Mouse (Mus musculus) right cerebral cortex, postnatal 4 days (tissue): ENCODE measurements around the gene Txnip.
"Not testable (repeated sequence)": the region's sequence is repeated elsewhere in the genome, so short reads cannot be mapped to it uniquely, and the experiment has no call there.

ENCODE experiments used
- DNase-seq: peaks from one replicate; pipeline ENCODE4 v3.0.0-alpha.2; 2022

Gene Txnip

DNA sequence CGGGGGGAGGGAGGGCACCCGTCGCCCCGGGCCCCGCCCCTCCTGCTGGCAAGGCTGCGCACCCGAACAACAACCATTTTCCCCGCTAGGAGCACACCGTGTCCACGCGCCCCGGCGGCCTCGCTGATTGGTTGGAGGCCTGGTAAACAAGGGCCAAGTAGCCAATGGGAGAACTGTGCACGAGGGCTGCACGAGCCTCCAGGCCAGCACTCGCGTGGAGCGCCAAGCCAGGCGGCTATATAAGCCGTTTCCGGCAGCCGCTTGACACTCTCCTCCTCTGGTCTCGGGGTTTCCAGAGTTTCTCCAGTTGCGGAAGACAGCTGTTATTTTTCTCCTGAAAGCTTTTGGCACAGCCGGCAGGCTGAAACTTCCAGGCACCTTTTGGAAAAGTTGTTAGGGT lies at the start of gene Txnip:
Gene Txnip, plus strand, starts transcription at position 264 of the 400 bp plus-strand sequence.
- peak; percentile 99 for DNase-seq

DNA sequence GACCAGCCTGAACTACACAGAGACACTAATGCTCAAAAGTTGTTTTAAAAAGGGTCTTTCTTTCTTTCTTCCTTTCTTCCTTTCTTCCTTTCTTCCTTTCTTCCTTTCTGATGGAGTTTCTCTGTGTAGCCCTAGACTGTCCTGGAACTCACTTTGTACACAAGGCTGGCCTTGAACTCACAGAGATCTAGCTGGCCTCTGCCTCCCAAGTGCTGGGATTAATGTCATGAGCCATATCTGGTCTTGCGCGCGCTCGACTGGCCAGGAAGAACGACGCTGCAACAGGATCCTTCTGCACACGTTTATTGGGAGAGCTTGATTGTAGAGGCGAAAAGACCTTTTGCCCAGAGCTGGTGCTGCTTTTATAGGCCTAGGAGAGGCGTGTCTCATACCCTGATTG lies 49.8 kb upstream of the Txnip start:
- DNase-seq = not testable (repeated sequence)

DNA sequence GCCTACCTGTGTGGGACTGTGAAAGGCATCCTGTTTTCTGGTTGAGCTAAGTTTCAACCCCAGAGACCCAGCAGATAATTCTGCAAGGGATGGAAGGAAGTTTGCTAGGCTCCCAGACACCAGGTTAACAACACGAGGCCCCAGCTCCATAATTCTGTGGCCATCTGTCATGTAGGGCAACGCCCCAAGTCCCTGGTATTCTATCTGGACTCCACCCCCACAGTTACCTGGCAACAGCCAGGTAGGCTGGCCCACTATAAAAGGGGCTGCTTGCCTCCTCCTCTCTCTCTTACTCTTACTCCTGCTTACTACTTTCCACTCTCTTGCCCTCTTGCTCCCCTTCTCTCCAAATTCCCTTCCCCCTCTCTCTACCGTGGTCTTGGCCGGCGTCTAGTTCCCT lies 37.6 kb upstream of the Txnip start:
- no peak for DNase-seq

DNA sequence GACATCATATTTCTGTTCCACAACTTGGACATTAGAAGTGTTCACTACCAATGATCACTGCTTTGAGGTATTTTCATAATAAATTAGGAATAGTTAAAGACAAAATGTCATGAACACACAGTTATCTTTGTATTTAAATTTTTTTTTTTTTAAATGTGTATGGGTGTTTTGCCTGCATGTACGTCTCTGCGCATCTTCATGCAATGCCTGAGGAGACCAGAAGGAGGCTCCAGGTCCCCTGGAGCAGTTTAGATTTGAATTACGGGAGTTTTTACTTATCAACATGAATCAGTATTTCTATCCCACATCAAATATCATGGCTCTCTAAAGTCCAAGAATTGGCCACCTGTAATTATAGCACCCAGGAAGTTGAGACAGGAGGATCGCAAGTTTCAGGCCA lies 35.6 kb upstream of the Txnip start:
- no peak for DNase-seq

DNA sequence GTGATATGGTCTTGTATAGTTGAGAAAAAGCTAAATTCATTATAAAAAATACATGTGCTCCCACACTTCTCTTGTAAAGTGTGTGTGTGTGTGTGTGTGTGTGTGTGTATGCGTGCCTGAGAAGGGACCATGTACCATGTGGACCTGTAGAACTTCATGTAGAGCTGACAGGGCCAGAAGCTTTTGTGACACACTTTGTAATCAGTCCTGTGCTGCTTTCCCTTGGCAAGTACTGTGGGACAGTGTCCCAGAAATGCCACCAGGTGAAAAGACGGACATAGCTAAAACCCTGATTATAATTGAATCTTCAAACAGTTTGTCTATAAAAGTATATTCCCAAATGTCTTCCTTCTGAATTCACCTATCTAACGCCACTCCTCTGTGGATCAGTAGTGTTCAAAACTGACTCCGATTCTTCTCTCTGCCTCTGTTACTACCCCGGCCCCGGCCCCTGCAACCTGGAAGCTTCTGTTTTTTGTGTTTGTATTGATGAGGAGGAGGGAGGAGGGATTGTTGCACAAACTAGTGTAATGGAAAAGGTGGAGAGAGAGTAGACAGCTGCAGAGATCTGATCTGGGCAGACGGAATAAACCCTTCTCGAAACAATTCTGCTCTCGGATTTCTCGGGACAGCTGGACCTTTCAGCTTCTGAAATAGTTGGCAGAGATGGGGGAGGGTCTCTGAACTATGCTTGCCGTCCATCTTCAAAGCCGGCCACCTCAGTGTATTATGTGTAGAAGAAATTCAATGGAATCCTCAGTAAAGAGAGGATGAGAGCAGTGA lies 33.5 kb upstream of the Txnip start:
- no peak for DNase-seq

DNA sequence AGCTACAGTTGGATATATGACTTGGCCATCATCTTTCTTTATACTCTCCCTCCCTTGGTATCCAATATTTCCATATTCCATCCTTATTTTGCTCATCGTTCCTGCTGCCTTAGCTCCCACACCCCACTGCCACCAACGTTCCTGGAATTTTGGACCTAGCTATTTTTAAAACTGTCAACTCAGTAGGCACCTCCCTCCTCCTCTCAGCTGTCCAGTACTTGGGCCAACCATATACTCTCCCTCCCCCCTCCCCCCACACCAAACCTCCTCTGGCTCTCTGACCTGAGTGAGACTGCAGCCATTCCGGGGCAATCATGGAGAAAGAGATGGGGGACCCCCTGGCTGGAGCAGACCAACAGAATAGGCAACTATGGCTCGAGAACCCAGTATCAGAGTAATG lies 32.8 kb upstream of the Txnip start, which contains the start of gene Hfe2:
Gene Hfe2, plus strand, starts transcription at position 259 of the 400 bp plus-strand sequence.
- no peak for DNase-seq

DNA sequence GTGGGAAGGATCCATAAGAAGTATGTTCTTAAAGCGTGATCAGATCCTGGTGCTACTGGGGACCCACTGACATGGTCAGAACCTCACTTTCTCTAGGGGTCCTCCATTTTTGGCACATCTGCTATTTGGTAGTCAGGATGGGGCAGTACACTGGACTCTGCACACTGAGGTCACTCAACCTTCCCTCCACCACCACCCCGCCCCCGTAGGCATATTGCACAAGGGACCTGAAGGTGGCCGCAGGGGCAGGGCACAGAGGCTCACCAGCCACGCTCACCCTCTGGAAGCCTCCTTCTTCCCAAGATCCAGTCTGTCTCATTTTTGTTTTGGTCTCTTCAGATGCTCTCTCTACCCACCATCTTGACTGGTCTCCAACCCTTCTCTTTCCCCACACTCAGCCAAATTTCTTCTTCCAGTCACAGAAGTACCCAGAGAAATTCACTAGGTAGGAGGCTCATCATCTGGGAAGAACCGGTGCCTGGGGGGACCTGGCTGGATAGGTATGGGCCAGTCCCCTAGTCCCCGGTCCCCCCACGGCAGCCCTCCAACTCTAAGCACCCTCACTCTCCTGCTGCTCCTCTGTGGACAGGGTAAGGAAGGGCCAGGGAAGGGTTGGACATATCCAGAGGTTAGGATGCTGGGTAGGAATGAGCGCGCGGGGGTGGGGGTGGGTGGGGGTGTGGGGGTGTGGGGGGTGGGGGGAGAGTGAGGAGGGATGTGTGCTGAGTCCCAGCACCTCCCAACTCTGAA lies 31.6 kb upstream of the Txnip start:
- no peak for DNase-seq

DNA sequence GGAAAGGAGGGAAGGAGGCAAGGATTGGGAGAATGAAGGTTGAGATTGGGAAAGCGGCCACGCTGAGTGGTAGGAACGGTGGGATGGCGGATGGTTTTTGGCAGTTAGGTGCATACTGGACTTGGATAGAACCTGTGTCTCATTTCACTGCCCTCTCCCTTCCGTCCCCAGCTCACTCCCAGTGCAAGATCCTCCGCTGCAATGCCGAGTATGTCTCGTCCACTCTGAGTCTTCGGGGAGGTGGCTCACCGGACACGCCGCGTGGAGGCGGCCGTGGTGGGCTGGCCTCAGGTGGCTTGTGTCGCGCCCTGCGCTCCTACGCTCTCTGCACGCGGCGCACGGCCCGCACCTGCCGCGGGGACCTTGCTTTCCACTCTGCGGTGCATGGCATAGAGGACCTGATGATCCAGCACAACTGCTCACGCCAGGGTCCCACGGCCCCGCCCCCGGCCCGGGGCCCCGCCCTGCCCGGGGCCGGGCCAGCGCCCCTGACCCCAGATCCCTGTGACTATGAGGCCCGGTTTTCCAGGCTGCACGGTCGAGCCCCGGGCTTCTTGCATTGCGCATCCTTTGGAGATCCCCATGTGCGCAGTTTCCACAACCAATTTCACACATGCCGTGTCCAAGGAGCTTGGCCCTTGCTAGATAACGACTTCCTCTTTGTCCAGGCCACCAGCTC lies 30.8 kb upstream of the Txnip start:
- no peak for DNase-seq

DNA sequence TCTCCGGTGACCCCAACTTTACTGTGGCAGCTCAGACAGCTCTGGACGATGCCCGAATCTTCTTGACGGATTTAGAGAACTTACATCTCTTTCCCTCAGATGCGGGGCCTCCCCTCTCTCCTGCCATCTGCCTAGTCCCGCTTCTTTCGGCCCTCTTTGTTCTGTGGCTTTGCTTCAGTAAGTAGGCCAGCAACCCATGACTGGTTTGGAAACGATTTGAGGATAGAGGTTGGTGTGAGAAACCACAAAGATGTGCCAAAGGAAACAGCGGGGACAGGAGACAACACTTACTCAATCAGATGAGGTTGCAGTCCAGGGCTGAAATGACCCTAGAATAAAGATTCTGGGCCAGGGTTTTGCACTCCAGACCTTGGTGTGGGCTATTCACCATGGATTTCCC lies 29.3 kb upstream of the Txnip start:
- DNase-seq = no peak

DNA sequence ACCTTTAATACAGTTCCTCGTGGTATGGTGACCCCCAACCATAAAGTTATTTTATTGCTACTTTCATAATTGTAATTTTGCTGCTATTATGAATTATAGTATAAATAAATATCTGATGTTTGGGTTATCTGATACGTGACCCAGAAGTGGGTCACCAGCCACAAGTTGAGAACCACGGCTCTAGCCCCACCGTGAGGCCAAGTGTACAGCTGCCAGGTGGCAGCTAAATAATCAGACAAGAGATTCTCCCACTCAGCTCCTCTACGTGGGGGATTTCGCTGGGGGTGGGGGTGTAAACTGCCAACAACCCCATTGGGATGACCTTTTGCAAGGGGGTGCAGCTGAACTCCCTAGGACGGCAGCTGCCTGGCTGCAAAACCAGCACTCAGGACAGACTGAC lies 25.7 kb upstream of the Txnip start:
- DNase-seq = no peak

DNA sequence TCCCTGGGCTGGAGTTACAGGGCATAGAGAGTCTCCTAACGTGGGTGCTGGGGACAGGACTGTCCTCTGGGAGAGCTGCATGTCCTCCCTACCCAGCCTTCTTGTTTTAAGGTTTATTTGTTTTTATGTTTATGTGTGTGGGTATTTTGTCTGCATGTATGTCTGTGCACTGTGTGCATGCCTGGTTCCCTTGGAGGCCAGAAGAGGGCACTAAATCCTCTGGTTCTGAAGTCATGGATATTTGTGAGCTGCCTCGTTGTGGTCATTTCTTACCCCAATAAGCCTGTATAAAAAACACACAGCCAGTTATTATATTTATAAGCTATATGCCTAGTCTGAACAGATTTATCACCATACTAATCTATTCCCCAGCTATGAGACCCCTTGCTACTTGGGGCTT lies 23.5 kb upstream of the Txnip start:
- DNase-seq = no peak

DNA sequence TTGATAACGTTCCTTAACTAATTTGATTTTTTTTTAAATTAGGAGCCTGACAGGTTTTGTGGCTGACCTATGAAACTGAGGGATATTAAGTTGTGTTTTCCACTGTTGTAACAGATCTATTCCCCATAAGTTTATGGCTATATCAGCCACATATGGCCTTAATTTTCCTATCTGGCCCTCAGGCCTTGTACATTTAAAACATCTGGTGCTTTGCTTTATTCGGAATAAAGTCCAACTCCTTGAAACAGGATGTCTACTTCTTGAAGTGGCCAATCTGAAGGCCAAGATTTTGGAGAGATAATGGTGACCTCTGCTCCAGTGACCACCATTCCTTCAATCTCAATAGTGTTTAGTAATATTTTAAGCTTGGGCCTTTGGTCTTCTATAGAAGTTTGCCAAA lies 18.4 kb upstream of the Txnip start:
- no peak for DNase-seq

DNA sequence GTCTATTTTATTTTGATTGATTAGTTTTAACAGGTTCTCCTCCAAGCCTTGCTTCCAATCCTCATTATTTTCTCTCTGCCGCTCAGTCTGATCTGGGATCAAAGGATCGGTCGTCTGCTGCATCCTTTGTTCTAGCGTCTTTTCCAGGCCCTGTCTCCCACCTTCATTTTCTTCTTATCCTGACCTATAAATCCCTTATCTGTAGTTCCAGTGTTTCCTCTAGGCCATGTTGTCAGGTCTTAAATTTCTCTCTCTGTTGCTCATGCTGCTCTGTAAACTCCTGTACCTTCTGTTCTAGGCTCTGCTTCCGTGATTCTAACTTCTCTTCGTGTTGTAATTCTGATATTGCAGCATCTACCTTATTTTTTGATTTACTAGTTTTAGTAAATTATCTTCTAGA lies 17.0 kb upstream of the Txnip start:
- no peak for DNase-seq

DNA sequence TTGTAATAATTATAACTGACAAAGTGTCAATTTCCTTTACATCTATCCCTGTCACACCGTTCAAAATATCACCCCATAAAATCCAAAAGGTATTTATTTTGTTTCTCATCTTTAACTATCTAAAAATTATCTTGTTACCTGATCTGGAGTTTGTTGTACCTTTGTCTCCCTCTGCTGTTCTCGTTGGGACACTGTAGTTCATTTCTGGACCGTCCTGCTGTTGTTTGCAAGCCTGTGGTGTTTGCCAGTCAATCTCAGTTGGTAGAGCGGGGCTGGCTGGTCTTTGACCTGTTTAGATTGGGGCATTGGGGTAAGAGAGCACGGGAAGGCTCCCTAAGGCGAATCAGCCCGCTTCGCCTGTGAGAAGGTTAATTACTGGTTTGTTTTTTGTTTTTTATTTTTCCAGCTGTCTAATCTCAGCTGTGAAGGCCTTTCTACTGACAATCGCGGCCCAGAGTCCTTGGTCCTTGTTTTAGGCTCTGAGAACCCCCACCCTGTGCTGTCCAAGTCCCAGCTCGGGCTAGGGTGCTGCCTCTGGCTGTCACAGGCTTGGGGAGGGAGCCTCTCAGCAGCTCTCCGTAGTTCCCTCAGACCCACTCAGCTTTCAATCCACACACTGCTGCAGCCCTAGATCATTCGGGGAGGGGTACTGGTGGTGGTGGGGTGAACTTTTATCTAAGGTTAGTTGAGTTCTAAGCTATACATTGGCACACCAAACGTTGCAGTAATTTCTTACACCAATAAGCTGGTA lies 16.3 kb upstream of the Txnip start:
- DNase-seq = no peak

DNA sequence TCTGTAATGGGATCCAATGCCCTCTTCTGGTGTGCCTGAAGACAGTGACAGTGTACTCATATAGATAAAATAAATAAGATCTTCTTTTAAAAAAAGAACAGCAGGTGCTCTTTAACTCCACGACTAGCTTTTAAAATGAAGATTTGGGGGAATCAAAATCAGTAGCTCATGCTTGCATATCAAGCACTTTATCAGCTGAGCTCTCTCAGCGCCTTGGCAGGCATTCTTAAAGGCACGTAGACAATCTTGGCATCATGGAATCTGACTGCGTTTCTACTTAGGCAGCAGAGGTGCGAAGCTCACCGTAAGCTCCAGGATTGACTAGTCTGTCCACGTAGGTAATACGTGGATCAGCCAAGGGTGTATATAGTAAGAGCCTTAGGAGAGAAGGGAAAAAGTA lies 15.2 kb upstream of the Txnip start:
- DNase-seq = no peak

DNA sequence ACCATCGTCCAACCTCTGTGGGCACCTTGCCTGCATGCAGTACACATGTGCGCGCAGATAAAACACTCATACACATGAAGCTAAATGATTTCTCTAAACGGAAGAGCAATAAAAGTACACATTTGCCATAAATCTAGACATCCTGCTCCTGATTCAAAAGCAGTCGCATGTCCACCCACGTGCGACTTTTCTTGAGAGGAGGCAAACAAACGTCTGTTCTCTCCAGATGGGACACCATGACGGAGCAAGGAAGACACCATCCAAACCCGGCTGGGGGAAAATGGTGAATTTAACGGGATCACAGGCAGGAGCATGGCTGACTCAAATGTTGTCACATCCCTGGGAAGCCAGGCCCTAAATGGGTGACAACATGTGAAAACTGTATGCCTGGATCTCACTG lies 14.4 kb upstream of the Txnip start:
- no peak for DNase-seq

DNA sequence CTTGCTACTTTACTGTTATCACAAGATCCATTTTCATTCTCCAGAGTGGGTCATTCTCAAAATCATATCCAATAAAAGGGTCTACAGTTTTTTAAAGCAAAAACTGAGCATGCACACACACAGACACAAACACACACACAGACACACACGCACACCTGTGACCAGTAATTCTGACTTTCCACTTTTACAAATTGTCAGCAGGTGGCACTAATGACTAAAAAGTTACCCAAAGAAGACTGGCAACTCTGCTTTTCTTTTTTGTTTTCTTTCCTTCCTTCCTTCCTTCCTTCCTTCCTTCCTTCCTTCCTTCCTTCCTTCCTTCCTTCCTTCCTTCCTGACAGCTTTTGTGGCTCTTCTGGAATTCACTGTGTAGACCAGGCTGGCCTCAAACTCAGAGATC lies 12.2 kb upstream of the Txnip start:
- no peak for DNase-seq

DNA sequence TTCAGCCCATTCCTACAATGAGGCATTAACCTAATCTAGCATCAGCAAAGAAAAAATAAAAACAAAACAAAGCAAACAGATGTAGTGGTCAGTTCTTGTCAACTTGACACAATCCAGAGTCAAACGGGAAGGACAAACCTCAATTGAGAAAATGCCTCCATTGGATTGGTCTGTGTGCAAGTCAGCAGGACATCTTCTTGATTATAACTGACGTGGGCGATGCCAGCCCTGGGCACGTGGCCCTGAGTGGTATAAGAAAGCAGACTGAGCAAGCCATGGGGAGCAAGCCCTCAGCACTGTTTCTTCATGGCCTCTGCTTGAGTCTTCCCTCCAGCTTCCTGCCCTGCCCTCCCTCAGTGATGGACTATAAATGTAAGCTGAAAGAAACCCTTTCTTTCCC lies 10.9 kb upstream of the Txnip start:
- no peak for DNase-seq

DNA sequence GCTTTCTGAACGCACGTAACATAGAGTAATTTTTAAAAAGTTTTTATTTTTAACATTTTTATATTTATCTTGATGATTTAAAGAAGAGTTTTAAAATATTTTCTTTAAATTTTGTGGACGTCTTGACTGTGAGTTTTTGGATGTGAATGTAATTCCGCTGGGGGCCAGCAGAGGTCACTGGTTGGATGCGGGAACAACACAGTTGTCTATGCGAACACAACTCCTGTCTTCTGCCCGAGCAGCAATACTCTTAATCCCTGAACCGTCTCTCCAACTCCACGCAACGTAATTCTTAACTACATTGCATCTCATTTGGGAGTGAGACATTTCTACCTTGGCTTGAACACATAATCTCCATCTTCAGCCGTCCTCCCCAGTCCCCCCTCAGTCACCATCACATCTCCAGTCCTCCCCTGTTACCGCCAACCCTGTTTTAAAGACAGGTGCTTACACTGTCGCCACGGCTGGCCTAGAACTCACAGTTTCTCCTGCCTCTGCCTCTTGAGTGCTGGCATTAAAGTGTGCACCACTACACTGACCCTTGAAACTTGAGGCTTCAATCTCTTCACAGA lies 10.3 kb upstream of the Txnip start:
- peak; percentile 86 for DNase-seq

DNA sequence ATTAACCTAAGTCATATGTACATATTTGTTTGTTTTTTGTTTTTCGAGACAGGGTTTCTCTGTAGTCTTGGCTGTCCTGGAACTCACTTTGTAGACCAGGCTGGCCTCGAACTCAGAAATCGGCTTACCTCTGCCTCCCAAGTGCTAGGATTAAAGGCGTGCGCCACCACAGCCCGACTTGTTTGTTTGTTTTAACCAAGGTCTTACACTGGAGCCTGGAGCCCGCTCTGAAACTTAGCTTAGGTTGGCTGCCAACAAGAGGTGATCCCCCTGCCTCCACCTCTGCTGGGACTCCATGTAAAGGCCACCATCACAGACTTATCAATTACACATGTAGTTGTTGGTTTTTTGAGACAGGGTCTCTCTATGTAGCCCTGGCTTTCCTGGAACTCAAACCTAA lies 8.9 kb upstream of the Txnip start:
- DNase-seq = no peak

DNA sequence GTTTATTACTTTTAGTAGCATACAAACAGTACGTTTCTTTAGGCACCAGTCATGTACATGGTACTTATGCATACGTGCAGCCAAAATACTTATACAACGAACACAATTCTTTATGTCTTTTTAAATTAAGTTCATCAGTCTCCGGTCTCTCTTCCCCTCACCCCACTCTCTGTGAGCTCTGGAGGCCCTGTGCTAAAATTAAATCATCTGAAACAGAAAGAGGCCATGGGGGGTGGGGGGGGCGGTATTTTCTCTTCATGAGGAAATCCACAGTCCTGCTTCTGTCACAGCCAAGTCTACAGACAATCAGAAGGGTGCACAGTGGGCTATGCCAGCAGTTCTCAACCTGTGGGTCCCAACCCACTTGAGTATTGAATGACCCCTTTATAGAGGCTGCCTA lies 8.4 kb upstream of the Txnip start:
- no peak for DNase-seq

DNA sequence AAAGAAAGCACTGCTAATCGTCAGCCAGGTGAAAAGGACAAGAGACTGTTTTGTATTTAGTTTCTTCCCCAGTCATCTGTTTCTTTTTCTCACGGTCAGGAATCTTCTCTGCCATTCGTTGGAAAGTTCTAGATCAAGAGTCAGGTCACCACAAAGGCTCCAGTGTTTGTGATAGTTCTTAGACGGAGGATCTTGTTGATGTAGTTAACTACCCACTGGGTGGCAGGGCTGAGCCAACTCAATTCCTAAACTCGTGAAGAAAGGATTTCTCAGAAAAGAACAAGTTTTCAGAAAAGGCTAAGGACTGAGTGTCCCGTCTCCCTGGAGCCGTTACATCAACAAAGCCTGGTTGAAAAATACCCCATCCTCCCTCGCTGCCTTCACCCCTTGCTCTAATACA lies 6.6 kb upstream of the Txnip start:
- peak; percentile 56 for DNase-seq

DNA sequence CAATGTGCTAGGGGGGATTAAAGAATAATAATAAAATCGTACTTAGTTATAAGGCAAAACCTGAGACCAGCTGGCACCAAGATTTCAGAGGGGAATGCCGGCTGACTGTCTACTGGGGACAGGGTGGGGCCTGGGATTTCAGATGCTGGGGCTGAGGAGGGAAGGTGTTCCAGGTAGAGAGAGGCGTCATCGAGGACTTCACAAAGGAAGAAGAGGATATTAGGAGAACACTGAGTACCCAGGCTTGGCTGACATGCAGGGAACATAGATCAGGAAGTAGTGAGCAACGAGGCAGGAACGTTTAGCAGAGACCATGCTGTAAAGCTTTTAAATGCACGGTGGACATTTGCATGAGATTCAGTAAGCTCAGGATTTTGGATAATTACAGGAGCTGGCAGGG lies 5.9 kb upstream of the Txnip start:
- no peak for DNase-seq
